Mouse (Mus musculus): ENCODE results near the gene Klhdc8b.

- no peak for TF ChIP-seq CTCF (IDR thresholded peaks at IDR 0.05; ENCODE audit: low read depth)
- no peak for TF ChIP-seq EP300 (IDR thresholded peaks at IDR 0.05; ENCODE audit: low read depth)
Measured at GRCm38 (mm10) chr9:108494905-108495304, 33.5 kb upstream of the Klhdc8b start.
